Mouse (Mus musculus) B cell, adult 2 months (primary cell): ENCODE measurements at regions not wholly inside any gene's neighbourhood (a gene's known extent, or its start where the extent isn't known, plus 50 kb on each side); places are given as distances from the start of the nearest gene placed in this dataset.

Source experiments
- DNase-seq, 2 experiments: peaks; one replicate each; pipeline ENCODE4 v3.0.0; 2022

DNA sequence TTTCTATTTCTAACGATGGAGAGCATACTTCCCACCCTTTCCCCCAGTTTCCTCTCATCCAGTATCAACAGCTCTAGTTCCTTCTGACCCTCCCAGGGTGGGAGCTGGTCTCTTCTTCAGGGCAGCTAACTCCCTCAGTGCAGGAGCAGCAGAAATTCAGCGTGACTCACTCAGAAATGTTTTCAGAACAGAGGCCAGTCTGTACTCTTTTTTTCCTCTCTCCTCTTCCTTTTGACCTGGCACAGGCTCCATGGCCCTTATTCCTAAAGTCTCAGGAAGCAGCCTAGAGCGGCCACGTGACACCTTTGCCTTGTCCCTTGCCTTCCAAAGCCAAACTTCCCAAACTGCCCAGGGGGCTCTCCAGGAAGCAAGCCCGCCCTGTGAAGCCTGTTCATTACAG, 55.4 kb downstream of the Pja1 start:
- DNase-seq, result no peak

DNA sequence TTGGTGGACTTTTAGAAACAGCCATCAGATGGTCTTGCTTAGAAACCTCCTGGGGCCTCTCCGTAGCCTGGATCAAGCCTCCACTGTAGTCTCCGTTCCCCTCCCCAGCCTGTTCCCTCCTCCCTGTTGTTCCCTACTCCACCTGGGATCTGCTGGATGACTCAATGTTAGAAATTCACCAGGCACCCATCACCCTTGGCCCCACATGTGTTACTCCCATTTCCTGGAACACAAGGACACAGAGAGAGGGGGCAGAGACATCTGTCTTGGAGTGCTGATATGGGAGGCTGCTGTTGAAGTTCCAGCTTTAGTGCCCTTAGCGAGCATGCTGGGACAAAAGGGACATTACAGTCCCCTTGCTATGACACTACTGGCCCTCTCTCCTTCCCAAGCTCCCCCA, 60.1 kb downstream of the Pja1 start:
- DNase-seq, result no peak

DNA sequence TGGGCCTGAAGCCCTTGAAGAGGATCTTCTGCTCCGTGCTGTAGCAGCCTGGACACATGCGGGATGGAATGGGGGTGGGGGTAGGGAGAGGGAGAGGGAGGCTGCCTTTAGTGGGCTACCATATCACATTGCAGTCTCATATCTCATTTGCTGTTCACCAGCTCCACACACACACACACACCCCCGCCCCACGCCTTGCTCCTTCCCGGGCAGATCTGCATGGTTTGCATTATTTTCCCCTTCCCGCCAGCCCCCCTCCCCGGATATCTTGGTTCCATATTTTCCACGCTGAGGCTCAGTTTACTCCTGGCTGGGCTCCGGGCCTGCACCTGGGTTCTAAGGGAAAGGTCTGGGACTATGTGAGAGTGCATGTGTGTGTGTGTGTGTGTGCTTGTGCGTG, 61.2 kb downstream of the Pja1 start:
- no peak for DNase-seq

DNA sequence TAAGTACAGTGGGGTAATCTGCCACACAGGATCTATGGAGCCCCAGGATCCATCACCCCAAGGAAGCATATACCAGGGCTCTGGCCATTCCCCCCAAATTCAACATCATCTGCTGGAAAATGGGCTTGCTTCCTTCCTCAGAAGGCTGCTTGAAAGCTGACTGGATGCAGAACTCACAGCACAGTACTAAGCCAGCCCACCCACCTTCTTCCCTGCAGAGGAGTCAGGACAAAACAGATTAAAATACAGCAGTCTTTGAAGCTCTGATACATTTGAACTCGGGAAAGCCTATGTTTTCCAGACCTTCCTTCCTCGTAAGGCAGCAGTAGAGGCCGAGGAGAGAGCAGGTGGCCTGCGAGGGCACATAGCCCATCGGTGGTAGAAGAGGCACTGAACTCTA, 61.7 kb downstream of the Pja1 start:
- no peak for DNase-seq

DNA sequence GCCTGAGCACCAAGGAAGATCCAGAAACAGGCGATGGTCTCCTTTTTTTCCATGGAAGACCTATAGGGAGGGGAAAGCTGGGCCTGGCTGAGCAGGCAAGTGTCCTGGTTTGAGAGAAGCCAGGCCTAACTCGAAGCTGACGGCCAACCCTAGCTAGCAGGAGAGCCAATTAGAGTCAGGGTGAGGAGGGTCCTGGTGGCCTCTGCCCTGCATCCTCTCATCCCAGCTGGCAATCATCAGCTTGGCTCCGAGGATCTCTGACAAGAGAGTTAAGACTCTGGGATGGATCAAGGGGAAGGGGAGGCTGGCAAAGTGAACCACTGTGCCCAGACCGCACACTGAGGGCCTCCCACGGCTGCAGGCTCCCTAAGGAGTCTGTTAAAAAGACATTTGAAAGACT, 62.3 kb downstream of the Pja1 start:
- DNase-seq, result no peak

DNA sequence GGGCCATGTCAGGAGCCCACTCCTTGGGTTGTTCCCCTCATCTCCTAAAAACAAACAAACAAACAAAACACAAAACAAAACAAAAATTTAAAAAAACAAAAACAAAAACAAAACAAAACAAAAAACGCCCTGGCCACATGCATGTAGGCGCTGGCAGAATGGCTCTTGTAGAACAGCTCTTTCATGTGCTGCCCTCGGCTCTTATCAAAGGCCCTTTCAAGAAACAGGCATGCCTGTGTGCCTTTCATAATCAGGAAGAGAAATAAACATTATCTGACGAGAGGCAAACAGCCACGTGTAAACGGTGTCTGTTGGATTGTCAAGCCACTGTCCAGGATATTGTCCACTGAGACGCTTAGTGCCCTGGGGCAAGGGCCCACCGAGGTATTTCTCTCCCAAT, 65.2 kb downstream of the Pja1 start:
- DNase-seq, result no peak

DNA sequence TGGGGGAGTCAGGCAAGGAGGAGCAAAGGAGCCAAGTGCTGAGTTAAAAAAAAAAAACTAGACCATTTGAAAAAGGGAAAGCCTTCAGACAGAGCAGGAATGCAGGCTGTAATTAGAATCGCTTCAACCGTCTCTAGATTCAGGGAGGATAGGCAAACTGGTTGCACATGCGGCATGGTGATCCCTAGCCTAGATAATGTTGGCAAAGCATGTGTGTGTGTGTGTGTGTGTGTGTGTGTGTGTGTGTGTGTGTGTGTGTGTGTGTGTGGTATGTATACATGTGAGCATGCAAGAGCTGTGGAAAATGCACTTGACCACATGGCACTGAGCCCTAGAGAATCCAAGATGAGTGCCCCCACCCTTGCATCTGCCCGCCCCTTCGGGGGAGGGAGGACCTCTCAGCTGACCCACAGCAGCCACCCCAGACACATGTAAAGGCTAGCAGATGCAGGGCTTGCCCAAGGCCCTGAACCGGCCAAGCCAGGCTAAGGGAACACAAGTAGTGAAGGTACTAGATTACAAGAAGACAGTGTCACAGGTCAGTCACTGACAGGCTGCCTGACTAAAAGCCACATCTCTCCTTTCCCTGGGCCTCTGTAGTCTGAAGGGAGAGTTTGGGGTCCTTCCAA, 67.4 kb downstream of the Pja1 start:
- DNase-seq, result no peak

DNA sequence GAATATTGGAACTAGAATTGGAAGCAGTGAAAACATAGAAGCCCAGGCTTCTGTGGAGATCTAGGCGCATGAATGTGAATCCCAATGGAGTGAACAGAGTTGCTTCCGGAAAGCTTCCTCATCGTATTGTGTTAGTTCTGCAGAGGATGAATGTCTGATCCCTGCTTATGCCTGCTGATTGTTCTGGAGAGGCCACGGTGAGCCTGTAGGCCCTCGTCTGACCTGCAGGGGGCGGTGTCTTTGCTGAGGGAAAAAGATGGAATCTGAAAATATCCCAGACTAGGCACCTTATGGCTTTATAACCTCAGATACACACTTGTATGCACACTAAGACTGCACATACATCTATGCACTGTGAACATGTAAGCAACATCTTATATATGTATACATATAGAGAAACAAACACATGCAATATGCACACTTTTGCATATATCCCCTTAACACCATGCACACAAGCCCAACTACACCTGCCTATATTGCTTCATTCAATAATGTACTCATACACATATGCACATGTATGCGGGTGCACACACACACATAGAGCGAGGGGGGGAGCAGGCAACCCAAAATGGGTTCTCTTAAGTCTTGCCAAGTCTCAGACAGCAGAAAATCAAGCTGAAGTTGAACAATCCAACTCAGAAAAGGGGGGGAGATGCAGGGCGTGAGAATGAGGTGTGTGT, 68.1 kb downstream of the Pja1 start:
- DNase-seq, result peak; percentile 20 to 38

DNA sequence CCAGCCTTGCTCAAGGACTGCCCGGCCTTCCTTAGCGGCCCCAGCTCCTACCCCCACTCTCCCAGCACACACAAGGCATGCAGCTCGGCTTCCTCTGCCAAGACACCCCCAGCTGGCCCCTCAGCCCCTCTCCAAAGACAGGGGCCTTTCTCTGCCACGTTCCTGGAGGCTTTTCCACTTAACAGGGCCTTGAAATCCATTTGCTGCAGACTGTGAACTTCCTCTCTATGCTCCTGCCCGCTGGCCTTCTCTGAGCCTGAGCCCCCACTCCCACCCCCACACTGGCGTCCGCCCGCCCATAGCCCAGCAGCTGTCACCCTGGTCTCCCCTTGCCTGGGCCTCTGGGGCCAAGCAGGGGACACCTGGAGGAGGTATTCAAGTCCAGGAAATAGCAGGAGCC, 73.7 kb downstream of the Pja1 start:
- DNase-seq, result no peak

DNA sequence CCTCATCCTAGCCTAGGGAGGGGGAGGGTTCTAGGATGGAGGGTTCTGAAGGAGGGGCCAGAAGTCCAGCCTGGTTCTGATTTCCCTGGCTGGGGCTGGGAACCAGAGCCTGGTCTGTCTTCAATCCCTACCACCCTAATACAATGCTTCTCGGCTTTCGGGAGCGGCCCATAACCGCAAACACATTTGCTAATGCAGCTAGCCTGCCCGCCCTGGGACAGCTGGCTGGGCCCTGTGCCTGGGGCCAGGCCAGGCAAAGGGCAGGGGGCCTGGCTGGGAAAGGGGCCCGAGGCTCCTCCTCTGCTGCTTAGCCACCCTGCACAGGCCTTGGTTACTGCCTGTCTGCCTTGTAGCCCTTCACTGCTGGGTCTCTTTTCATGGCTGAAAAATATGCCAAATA, 74.9 kb downstream of the Pja1 start:
- no peak for DNase-seq

DNA sequence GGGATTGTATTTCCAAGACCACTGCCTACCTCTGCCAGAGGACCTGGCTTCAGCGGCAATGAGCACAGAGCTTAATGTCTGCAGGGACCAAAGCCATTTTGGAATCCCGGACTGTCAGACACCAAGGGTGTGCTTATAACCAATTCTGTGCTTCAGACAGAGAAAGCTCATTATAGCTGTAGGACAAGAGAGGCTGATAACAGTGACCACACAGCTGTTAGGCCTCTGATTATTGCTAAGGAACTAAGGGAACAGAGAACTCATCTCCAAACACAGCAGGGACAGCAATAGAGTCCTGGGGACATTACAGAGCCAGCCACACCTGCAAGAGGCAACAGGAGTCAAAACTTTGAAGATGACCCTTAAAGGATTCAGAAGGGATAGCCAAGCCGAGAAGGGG, 76.0 kb downstream of the Pja1 start:
- no peak for DNase-seq

DNA sequence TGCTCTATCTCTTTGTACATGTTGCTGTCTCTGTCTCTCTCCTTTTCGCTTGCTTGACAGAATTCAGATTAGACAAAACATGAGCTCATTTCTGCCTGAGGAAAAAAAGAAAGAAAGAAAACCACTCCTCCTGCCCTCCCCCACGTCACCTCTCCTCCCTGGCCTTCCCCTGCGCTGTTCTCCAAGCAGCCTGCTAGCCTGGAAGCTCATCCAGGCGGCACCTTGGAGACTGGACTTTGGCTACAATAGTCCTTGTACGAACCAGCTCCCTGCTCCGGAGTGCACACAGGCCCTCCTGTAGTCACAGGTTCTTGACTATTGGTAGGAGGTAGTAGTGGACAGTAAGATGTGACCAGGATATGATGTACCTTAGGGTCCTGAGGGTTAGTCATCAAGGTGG, 79.4 kb downstream of the Pja1 start:
- DNase-seq, result no peak

DNA sequence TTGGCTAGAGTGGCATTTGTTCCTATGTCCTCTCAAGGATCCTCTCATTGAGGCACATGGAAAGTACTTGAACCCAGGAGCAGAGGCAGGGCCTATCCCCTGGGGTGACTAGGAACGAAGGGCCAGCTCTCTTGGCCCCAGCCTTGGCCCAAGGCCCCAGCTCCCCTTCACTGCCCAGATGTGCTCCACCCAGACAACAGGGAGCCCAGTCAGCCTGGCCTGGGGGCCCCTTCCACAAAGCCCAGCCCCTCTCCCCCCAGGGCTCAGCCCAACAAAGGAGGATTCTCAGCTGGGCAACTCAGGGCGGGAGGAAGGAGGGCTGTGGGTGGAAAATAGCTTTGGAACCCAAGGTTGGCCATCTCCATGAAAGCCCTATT, 80.6 kb downstream of the Pja1 start:
- no peak for DNase-seq

DNA sequence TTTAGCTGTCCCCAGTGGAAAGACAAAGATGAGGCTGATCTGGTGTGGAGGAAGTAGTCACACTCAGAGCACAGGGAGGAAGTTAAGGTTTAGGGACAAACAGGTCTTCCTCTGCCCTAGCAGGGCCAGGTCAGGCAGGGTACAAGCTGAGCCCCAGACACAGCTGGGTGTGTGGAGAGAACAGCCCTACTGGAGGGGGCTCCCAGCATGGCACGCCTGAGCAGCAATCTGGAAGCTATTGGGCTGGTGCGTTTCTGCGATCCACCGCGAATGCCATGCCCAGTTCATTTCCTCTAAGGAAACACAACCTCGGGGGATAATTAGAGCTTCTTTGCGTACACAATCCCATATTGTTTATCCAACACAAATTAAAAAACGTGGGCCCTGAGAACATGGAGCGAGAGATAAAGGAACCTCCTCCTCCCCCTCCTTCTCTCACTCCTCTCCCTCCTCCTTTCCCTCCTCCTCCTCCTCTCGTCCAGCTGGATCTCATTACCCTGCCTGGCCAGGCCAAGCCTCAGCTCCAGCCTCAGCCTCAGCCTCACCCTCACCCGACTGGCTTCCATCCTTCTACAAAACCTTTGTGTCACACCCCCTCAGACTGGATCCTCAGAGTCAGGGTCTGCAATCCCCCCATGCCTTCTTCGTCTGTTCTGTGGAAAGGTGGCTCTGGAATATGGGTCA, 81.2 kb downstream of the Pja1 start:
- no peak for DNase-seq

DNA sequence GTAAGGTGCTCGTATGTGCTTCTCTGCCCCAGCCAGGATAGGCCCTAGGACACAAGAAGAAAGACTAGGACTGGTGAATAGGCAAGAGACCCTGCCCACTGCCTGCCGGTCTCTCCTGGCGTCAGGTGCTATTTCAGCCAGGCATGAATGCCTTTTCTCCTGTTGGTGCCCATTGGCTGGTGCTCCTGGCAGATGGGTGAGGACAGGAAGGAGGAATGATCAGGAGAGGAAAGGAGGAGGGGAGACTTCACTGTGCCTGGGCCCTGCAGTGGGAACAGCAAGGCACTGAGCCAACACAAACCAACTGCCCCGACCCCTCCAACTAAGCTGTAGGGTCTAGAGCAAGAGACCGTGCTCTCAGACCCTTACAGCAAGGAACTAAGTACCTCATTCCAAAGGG, 100.4 kb downstream of the Pja1 start:
- DNase-seq, result no peak

DNA sequence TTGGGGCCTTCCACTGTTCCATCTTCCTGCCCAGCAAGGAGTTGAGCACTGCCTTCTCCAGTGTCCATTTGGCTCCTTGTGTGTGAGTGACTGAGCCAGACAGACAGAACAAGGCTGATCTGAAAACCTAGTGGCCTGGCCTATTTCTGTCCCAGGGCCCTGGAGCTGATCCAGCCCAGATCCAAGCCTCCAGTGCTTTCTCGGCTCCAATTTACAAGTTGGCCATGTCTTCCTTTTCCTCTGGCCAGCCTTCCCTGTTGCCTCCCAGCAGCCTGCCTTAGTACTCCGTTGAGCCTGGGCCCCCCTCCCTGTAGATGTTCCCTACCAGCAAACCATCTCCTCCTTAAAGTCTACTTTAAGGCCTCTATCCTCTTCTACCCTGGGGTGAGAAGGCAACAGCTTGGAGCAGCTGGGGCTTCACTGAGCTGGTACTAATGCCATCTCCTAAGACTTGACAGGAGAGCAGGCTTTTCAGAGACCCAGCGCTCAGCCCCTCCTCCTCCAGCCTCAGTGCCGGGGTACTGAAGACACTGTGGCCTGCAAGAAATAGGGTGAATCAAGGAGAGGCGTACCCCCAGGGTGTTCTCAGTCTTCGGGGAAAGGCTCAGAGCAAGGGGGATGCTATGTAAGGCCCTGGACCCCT, 101.7 kb downstream of the Pja1 start:
- DNase-seq, result no peak

DNA sequence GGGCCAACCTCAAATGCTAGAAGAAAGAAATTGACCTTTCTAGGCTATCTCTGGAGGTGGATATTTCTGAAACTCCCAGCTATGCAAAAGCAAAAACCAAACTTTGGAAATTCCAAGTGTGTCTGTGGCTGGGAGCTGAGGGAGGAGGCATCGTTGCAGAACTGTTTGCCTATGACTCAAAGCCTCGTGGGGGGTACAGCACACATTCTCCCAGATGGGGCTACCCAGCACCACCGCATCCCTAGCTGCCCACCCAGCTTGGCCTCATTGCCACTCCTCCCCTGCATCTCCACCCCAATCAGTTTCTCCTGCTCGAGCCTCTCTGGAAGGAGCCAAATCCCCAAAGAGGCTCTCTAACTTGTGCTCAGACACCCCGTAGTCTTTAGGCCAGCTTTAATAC, 107.0 kb downstream of the Pja1 start:
- DNase-seq, result no peak

DNA sequence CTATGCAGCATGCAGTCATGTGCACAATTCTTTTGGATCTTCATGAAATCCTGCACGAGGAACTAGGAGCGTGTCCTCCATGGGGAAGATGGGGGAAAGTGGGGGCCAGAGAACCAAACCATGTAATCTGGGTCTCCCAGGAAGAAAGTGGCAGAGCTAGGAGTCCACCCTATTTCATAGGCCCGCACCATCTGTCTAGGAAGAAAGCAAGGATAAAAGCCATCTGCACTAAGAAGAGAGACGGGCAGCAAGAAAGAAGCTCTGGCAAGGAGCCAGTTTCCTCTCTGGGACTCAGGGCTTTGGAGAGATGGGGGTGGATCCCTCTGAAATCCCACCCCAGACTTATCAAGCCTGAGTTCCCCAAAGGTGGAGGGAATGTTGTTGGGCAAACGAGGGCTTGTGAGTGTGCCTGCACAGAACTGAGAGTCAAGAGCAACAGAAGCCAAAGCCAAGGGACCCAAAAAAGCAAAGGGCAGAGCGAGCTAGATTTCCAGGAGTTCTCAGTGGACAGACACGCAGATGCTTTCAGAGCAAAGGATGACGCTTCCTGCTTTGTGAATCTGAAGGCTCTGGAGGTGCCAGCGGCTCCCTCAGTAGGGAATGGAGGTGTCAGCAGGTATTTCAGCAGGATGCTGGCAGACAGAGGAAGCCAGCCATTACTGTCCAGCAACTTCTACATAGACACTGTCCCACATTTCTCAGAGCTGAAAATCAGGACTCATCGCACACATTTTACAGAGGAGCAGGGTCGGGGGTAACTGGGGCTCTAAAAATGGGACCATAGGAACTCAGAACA, 110.8 kb downstream of the Pja1 start:
- no peak for DNase-seq

DNA sequence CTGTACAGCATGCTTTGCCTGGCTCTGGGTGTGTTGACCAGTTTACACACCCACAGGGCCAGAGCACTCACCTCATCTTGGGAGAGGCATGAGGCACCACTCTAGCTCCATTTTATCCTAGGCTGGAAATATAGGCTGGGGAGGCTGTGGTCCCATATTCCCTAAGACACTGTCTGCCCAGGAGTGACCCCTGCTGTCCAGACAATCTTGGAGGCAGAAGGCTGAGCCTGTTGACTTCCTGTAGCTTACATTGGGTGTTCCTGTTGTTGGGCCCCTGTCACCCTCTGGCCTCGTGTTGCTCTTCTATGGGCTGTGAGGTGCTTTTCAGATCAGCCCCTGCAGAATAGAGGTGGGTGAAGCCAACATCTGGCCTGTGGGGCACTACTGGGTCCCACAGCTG, 112.3 kb downstream of the Pja1 start:
- no peak for DNase-seq

DNA sequence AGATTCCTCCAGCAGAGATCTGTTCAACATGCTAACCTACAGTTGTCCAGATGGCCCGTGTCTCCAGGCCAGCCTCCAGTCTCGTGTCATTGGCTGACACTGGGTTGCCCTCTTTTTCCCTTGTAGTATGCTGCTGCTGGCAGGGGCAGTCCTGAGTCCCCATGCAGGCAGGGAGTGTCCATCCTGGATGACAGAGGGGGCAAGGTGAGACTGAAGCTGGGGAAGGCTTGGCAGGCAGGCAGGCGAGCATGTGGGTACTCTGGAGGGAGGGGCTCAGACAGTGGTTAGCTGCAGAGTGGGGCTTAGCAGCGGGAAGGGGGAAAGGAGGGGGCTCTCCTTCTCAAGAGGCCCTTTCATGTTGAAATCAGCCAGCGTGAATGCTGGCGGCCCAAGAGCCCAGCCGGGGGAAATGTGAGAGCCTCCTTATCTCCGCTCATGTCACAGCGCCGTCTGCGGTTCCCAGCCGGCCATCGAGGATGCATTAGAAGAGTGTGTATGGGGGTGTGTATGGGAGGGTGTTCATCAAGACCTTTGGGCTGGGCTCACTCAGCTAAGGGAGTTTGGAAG, 112.9 kb downstream of the Pja1 start:
- DNase-seq, result no peak

DNA sequence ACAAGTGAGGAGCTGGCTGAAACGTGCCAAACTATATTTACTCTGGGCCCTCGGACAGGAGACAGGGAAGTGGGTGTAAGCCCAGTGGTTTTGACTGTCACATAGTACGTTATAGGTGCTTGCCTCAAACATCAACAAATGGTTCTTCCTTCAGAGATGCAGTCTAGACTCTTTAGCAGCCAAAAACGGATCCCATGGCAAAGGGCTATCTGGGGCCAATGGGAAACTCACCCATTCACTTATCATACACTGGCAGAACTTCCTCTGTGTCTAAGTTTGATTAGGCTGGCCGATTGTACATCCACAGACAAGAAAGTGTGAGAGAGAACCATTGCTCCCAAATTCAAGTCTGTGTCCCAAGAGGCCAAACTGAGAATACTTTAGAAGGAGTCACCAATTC, 115.9 kb downstream of the Pja1 start:
- DNase-seq, result no peak

DNA sequence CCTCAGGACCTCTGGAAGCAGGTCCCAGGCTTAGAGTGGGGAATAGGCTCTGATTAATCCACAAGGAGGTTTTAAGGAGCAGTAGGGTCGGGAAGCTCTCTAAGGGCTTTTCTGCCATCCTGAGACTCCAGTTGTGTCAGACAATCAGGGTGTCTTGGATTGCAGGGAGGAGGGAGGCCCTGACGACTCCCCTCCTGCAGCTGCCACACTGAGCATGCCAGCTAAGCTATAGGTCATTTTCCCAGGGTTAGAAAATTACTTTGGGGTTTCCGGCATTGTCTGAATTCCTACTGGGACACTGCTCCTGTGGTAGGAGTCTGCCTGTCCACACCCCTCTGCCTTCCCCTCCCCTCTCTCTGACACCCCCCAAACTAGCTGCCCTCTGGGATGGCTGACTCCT, 120.8 kb downstream of the Pja1 start:
- no peak for DNase-seq

DNA sequence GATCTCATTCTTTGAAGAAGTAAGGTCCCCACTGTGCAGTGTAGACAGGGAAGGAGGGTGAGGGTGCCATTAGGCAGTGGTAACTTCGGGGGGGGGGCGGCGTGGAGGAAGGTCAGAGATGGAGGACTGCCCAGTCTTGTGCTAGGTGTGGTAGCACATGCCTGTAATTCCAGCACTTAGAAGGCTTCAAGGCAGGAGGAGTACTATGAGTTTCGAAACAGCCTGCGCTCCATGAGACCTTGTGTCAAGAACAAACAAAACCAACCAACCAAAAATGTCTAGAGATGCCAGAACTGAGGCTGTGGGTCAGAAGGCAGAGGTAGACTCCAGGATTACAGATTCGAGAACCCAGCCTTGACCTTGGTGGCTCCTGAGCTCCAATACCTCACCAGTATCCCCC, 130.8 kb downstream of the Pja1 start:
- no peak for DNase-seq
